20 mouse cellular contexts compared by ENCODE assay signal in the genomic region with DNA sequence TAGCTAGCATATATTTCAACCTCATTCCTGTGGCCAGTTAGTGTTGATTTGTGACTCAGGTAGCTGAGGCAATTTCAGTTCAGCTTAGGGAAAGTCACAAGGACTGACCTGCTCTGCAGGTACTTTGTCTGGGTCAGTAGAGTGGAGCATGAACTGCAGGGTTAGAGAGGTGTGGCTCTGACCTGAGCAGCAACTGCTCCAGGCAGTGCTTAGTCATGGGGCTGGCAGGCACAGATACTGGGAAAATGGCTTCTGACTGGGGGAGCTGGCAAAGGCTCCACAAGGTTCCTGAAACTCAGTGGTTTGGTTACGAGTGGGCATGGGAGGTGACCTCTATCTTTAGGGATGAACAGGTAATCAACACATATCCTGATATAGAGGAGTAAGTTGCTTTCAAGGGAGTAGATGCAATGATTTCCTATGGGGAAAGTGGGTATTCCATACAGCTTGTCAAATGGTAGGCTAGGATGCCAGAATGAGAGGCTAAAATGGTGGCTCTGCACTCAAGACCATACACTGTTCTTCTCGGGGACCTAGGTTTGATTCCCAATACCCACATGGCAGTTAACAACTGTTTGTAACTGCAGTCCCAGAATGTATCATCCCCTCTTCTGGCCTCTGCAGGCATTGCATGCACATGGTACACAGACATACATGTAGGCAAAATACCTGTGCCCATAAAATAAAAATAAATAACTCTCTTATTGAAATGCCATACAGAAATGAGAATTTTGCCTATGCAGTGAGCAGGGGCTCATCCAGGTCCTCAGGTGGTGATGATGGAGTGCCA.
DNase-seq lines count a peak whose midpoint lies in the region; ATAC-seq and TF ChIP-seq lines count a peak whose summit lies in the region.
"Had no signal": no experiment of that assay in that cellular context is flagged by ENCODE, and none has a peak within 500 bp of the region (broad histone marks: within the 10 kb centered on the region; RNA-seq: fewer than 3 reads in every experiment).

No protein-coding gene starts in this region.

- H3K9ac ChIP-seq in forebrain, postnatal 0 days, result no peak overlapping the region
- no peak overlapping the region for H3K9ac ChIP-seq in forebrain, embryonic 16.5 days (replicated peaks; ENCODE audit: low read depth, low read length)
- H3K9ac ChIP-seq in neural tube, embryonic 11.5 days (ENCODE audit: low read length), result no peak overlapping the region
- H3K9ac ChIP-seq in neural tube, embryonic 15.5 days (replicated peaks), result no peak overlapping the region
- no peak overlapping the region for H3K9ac ChIP-seq in liver, embryonic 13.5 days
- H3K9ac ChIP-seq in hindbrain, embryonic 13.5 days, result no peak overlapping the region
- H3K9ac ChIP-seq: forebrain, embryonic 12.5 days; hindbrain, embryonic 14.5 days; lung, embryonic 14.5 days; neural tube, embryonic 13.5 days had no signal

- ATAC-seq in forebrain, postnatal 0 days, result no peak
- no peak for ATAC-seq in forebrain, embryonic 16.5 days
- ATAC-seq in neural tube, embryonic 11.5 days (ENCODE audit: insufficient read depth, low FRiP score, low TSS enrichment), result 0 out of 2 replicates have a peak, but pooled peaks have one; percentile 31
- no peak for ATAC-seq in neural tube, embryonic 15.5 days (ENCODE audit: low FRiP score)
- peak; percentile 100 for ATAC-seq in liver, embryonic 13.5 days (ENCODE audit: low read depth)
- no peak for ATAC-seq in hindbrain, embryonic 13.5 days (ENCODE audit: low FRiP score)

- H3K4me2 ChIP-seq in forebrain, postnatal 0 days (ENCODE audit: low read depth), result no peak overlapping the region
- H3K4me2 ChIP-seq in forebrain, embryonic 16.5 days (ENCODE audit: low read length), result no peak overlapping the region
- H3K4me2 ChIP-seq in neural tube, embryonic 11.5 days (ENCODE audit: low read depth), result no peak overlapping the region
- no peak overlapping the region for H3K4me2 ChIP-seq in neural tube, embryonic 15.5 days
- H3K4me2 ChIP-seq in liver, embryonic 13.5 days, result peak overlapping the region; percentile 42
- no peak overlapping the region for H3K4me2 ChIP-seq in hindbrain, embryonic 13.5 days
- H3K4me2 ChIP-seq: forebrain, embryonic 12.5 days; hindbrain, embryonic 14.5 days; lung, embryonic 14.5 days; neural tube, embryonic 13.5 days had no signal

- 0 out of 2 replicates have a peak, but pooled peaks cover 5% of the 10 kb centered on the region for H3K4me1 ChIP-seq in forebrain, postnatal 0 days (ENCODE audit: insufficient read depth)
- H3K4me1 ChIP-seq in forebrain, embryonic 16.5 days (replicated peaks; ENCODE audit: control insufficient read depth, insufficient read depth, low read length), result peaks cover 14% of the 10 kb centered on the region
- no peaks in the 10 kb centered on the region; the same call in 1 of the 2 replicates for H3K4me1 ChIP-seq in neural tube, embryonic 11.5 days (ENCODE audit: control insufficient read depth, insufficient read depth, low read length)
- H3K4me1 ChIP-seq in neural tube, embryonic 15.5 days, result no peaks in the 10 kb centered on the region
- H3K4me1 ChIP-seq in liver, embryonic 13.5 days (replicated peaks), result peaks cover 43% of the 10 kb centered on the region
- no peaks in the 10 kb centered on the region for H3K4me1 ChIP-seq in hindbrain, embryonic 13.5 days (replicated peaks)
- H3K4me1 ChIP-seq: forebrain, embryonic 12.5 days; neural tube, embryonic 13.5 days had no signal

- no peak overlapping the region for H3K4me3 ChIP-seq in forebrain, postnatal 0 days (ENCODE audit: low read depth, low read length)
- no peak overlapping the region for H3K4me3 ChIP-seq in forebrain, embryonic 16.5 days (replicated peaks; ENCODE audit: low read length)
- no peak overlapping the region for H3K4me3 ChIP-seq in neural tube, embryonic 11.5 days (ENCODE audit: low read depth, low read length)
- H3K4me3 ChIP-seq in neural tube, embryonic 15.5 days (replicated peaks), result no peak overlapping the region
- no peak overlapping the region for H3K4me3 ChIP-seq in liver, embryonic 13.5 days (replicated peaks)
- H3K4me3 ChIP-seq in hindbrain, embryonic 13.5 days, result no peak overlapping the region
- H3K4me3 ChIP-seq: forebrain, embryonic 12.5 days; heart, embryonic 10.5 days; neural tube, embryonic 13.5 days had no signal

- H3K36me3 ChIP-seq in forebrain, postnatal 0 days (ENCODE audit: insufficient read depth), result no peaks in the 10 kb centered on the region
- no peaks in the 10 kb centered on the region for H3K36me3 ChIP-seq in forebrain, embryonic 16.5 days (ENCODE audit: control insufficient read depth, insufficient read depth)
- H3K36me3 ChIP-seq in neural tube, embryonic 11.5 days (ENCODE audit: control insufficient read depth, insufficient read depth, low read length), result no peaks in the 10 kb centered on the region
- H3K36me3 ChIP-seq in neural tube, embryonic 15.5 days, result no peaks in the 10 kb centered on the region
- no peaks in the 10 kb centered on the region for H3K36me3 ChIP-seq in liver, embryonic 13.5 days
- no peaks in the 10 kb centered on the region for H3K36me3 ChIP-seq in hindbrain, embryonic 13.5 days
- H3K36me3 ChIP-seq: forebrain, embryonic 12.5 days; heart, embryonic 10.5 days; neural tube, embryonic 13.5 days had no signal

- TF ChIP-seq CTCF in forebrain, postnatal 0 days (IDR thresholded peaks at IDR 0.05; ENCODE audit: low read depth), result 0 out of 2 replicates have a peak, but pooled peaks have one; percentile 4

- no peak for DNase-seq in forebrain, postnatal 0 days
- DNase-seq in neural tube, embryonic 11.5 days (ENCODE audit: low spot score), result no peak
- peak; percentile 79 for DNase-seq in liver, embryonic 13.5 days
- no peak for DNase-seq in lung, adult 18-20 months
- DNase-seq in spleen, postnatal 36 days (ENCODE audit: low spot score in 2 of 2), result no peak
- DNase-seq: adrenal gland, postnatal 14 days; cerebellum, postnatal 10 days; gastrocnemius, postnatal 10 days; kidney, adult 9 months; layer of hippocampus, adult 9-11 months; lung, embryonic 14.5 days; spleen, adult 18-20 months; thymus, adult 2 months had no signal

- no peaks in the 10 kb centered on the region for H3K27me3 ChIP-seq in forebrain, postnatal 0 days (ENCODE audit: insufficient read depth, low read length)
- no peaks in the 10 kb centered on the region for H3K27me3 ChIP-seq in forebrain, embryonic 16.5 days (replicated peaks; ENCODE audit: control insufficient read depth, insufficient read depth, low read length)
- H3K27me3 ChIP-seq in neural tube, embryonic 11.5 days (ENCODE audit: control insufficient read depth, insufficient read depth, low read length), result no peaks in the 10 kb centered on the region
- H3K27me3 ChIP-seq in neural tube, embryonic 15.5 days (replicated peaks), result no peaks in the 10 kb centered on the region
- H3K27me3 ChIP-seq in liver, embryonic 13.5 days, result no peaks in the 10 kb centered on the region
- no peaks in the 10 kb centered on the region for H3K27me3 ChIP-seq in hindbrain, embryonic 13.5 days
- H3K27me3 ChIP-seq: forebrain, embryonic 12.5 days; neural tube, embryonic 13.5 days had no signal

- no peak overlapping the region for H3K27ac ChIP-seq in forebrain, postnatal 0 days (ENCODE audit: low read depth, low read length)
- no peak overlapping the region for H3K27ac ChIP-seq in forebrain, embryonic 16.5 days (ENCODE audit: low read length)
- no peak overlapping the region for H3K27ac ChIP-seq in neural tube, embryonic 11.5 days (ENCODE audit: low read depth, low read length)
- H3K27ac ChIP-seq in neural tube, embryonic 15.5 days (replicated peaks), result no peak overlapping the region
- peak overlapping the region; percentile 80 for H3K27ac ChIP-seq in liver, embryonic 13.5 days
- H3K27ac ChIP-seq in hindbrain, embryonic 13.5 days, result no peak overlapping the region
- H3K27ac ChIP-seq: forebrain, embryonic 12.5 days; heart, embryonic 10.5 days; hindbrain, embryonic 14.5 days; neural tube, embryonic 13.5 days had no signal

- WGBS in forebrain, postnatal 0 days, result 91% methylated on average over 2 of the region's 2 CpGs
- 97% methylated on average over 2 of the region's 2 CpGs for WGBS in forebrain, embryonic 16.5 days
- WGBS in neural tube, embryonic 11.5 days, result 89% methylated on average over 2 of the region's 2 CpGs
- WGBS in neural tube, embryonic 15.5 days, result 88% methylated on average over 2 of the region's 2 CpGs
- WGBS in liver, embryonic 13.5 days (ENCODE audit: insufficient replicate concordance), result 25% methylated on average over 2 of the region's 2 CpGs
- WGBS in hindbrain, embryonic 13.5 days, result 92% methylated on average over 2 of the region's 2 CpGs

- H3K9me3 ChIP-seq in forebrain, postnatal 0 days (ENCODE audit: low read length), result no peaks in the 10 kb centered on the region
- no peaks in the 10 kb centered on the region for H3K9me3 ChIP-seq in forebrain, embryonic 16.5 days (ENCODE audit: control insufficient read depth, low read length)
- H3K9me3 ChIP-seq in neural tube, embryonic 11.5 days (ENCODE audit: control insufficient read depth, low read length), result no peaks in the 10 kb centered on the region
- no peaks in the 10 kb centered on the region for H3K9me3 ChIP-seq in neural tube, embryonic 15.5 days (replicated peaks)
- no peaks in the 10 kb centered on the region for H3K9me3 ChIP-seq in liver, embryonic 13.5 days (replicated peaks)
- H3K9me3 ChIP-seq in hindbrain, embryonic 13.5 days, result no peaks in the 10 kb centered on the region; the same call in 1 of the 2 replicates
- H3K9me3 ChIP-seq: forebrain, embryonic 12.5 days; heart, embryonic 10.5 days; neural tube, embryonic 13.5 days had no signal

Comparison
In these comparisons a context has a peak if more than half of its experiments do, and no peak if none do; other contexts are left out.
1. ATAC-seq: peak in neural tube, embryonic 11.5 days (single experiment) and liver, embryonic 13.5 days (single experiment); none in forebrain, postnatal 0 days (single experiment), forebrain, embryonic 16.5 days (single experiment), neural tube, embryonic 15.5 days (single experiment) and hindbrain, embryonic 13.5 days (single experiment).